Mouse (Mus musculus): ENCODE data around the gene Cib3. TPM values are rescaled to one million over a fixed set of nuclear protein-coding genes. Genes with fewer than 3 reads are reported as not detected.

Gene Cib3
- polyA plus RNA-seq, 1 experiment from 2014 or later: not detected

- Histone ChIP-seq H3K27me3 (replicated peaks; ENCODE audit: control insufficient read depth, insufficient read depth, low read length) (no peaks in the 10 kb centered on the region), H3K9me3 (ENCODE audit: control insufficient read depth, low read length) (no peaks in the 10 kb centered on the region), H3K4me2 (ENCODE audit: low read depth, low read length) (no peak overlapping the region), H3K36me3 (ENCODE audit: control insufficient read depth, insufficient read depth, low read length) (no peaks in the 10 kb centered on the region), H3K27ac (ENCODE audit: low read length) (no peak overlapping the region), H3K4me3 (ENCODE audit: low read length) (no peak overlapping the region), H3K9ac (ENCODE audit: low read depth, low read length) (no peak overlapping the region), H3K4me1 (ENCODE audit: control insufficient read depth, insufficient read depth, low read length) (no peaks in the 10 kb centered on the region)
- ATAC-seq: no peak
- 29% methylated on average over 2 of the region's 2 CpGs for WGBS
These were observed 2.4 kb upstream of the Cib3 start for GRCm38 (mm10) chr8:72215060-72215459.

- no peaks in the 10 kb centered on the region for H3K4me1 ChIP-seq (ENCODE audit: control insufficient read depth, insufficient read depth, low read length)
- H3K27me3 ChIP-seq (replicated peaks; ENCODE audit: control insufficient read depth, insufficient read depth, low read length): no peaks in the 10 kb centered on the region
- H3K36me3 ChIP-seq (ENCODE audit: control insufficient read depth, insufficient read depth, low read length): no peaks in the 10 kb centered on the region
- no peaks in the 10 kb centered on the region for H3K9me3 ChIP-seq (ENCODE audit: control insufficient read depth, low read length)
- no peak within 1 kb of the TSS for H3K9ac ChIP-seq (ENCODE audit: low read depth, low read length)
- 70% methylated on average over 4 of the region's 4 CpGs for WGBS
- H3K27ac ChIP-seq (ENCODE audit: low read length): no peak within 1 kb of the TSS
- H3K4me2 ChIP-seq (ENCODE audit: low read depth, low read length): no peak within 1 kb of the TSS
- no peak for ATAC-seq
- H3K4me3 ChIP-seq (ENCODE audit: low read length): no peak within 1 kb of the TSS
These were observed 899 bp upstream of the Cib3 start, which contains the start of gene Gm11034 for GRCm38 (mm10) chr8:72213536-72213935. TSS of gene Gm11034 (minus strand) at chr8:72213636.

GRCm38 (mm10) chr8:72211846-72212245 lies 791 bp downstream of the Cib3 start:
- H3K36me3 ChIP-seq (ENCODE audit: control insufficient read depth, insufficient read depth, low read length): no peaks in the 10 kb centered on the region
- 78% methylated on average over 1 of the region's 1 CpGs for WGBS
- no peaks in the 10 kb centered on the region for H3K27me3 ChIP-seq (replicated peaks; ENCODE audit: control insufficient read depth, insufficient read depth, low read length)
- no peak overlapping the region for H3K4me3 ChIP-seq (ENCODE audit: low read length)
- H3K4me1 ChIP-seq (ENCODE audit: control insufficient read depth, insufficient read depth, low read length): no peaks in the 10 kb centered on the region
- ATAC-seq: no peak
- H3K4me2 ChIP-seq (ENCODE audit: low read depth, low read length): no peak overlapping the region
- H3K9ac ChIP-seq (ENCODE audit: low read depth, low read length): no peak overlapping the region
- no peak overlapping the region for H3K27ac ChIP-seq (ENCODE audit: low read length)
- H3K9me3 ChIP-seq (ENCODE audit: control insufficient read depth, low read length): no peaks in the 10 kb centered on the region

GRCm38 (mm10) chr8:72210710-72211109 lies 1.9 kb downstream of the Cib3 start:
- H3K4me3 ChIP-seq (ENCODE audit: low read length): no peak overlapping the region
- H3K27ac ChIP-seq (ENCODE audit: low read length): peak overlapping the region; percentile 3; the same call in 1 of the 2 replicates
- WGBS: 68% methylated on average over 2 of the region's 2 CpGs
- no peaks in the 10 kb centered on the region for H3K36me3 ChIP-seq (ENCODE audit: control insufficient read depth, insufficient read depth, low read length)
- no peak overlapping the region for H3K9ac ChIP-seq (ENCODE audit: low read depth, low read length)
- H3K9me3 ChIP-seq (ENCODE audit: control insufficient read depth, low read length): no peaks in the 10 kb centered on the region
- no peak overlapping the region for H3K4me2 ChIP-seq (ENCODE audit: low read depth, low read length)
- H3K4me1 ChIP-seq (ENCODE audit: control insufficient read depth, insufficient read depth, low read length): no peaks in the 10 kb centered on the region
- ATAC-seq: peak; percentile 37; the same call in 1 of the 2 replicates
- H3K27me3 ChIP-seq (replicated peaks; ENCODE audit: control insufficient read depth, insufficient read depth, low read length): no peaks in the 10 kb centered on the region

GRCm38 (mm10) chr8:72210222-72210621 lies 2.4 kb downstream of the Cib3 start:
- H3K27ac ChIP-seq (ENCODE audit: low read length): peak overlapping the region; percentile 3; the same call in 1 of the 2 replicates
- ATAC-seq: peak; percentile 81
- no peak overlapping the region for H3K4me3 ChIP-seq (ENCODE audit: low read length)
- H3K9ac ChIP-seq (ENCODE audit: low read depth, low read length): no peak overlapping the region
- no peaks in the 10 kb centered on the region for H3K27me3 ChIP-seq (replicated peaks; ENCODE audit: control insufficient read depth, insufficient read depth, low read length)
- H3K4me2 ChIP-seq (ENCODE audit: low read depth, low read length): no peak overlapping the region
- WGBS: 66% methylated on average over 4 of the region's 4 CpGs
- no peaks in the 10 kb centered on the region for H3K4me1 ChIP-seq (ENCODE audit: control insufficient read depth, insufficient read depth, low read length)
- H3K36me3 ChIP-seq (ENCODE audit: control insufficient read depth, insufficient read depth, low read length): no peaks in the 10 kb centered on the region
- H3K9me3 ChIP-seq (ENCODE audit: control insufficient read depth, low read length): no peaks in the 10 kb centered on the region

- no peak overlapping the region for H3K27ac ChIP-seq (ENCODE audit: low read length)
- H3K36me3 ChIP-seq (ENCODE audit: control insufficient read depth, insufficient read depth, low read length): no peaks in the 10 kb centered on the region
- 82% methylated on average over 1 of the region's 1 CpGs for WGBS
- no peak overlapping the region for H3K4me3 ChIP-seq (ENCODE audit: low read length)
- no peak overlapping the region for H3K9ac ChIP-seq (ENCODE audit: low read depth, low read length)
- 0 out of 2 replicates have a peak, but pooled peaks cover under 1% of the 10 kb centered on the region for H3K9me3 ChIP-seq (ENCODE audit: control insufficient read depth, low read length)
- no peaks in the 10 kb centered on the region for H3K27me3 ChIP-seq (replicated peaks; ENCODE audit: control insufficient read depth, insufficient read depth, low read length)
- no peaks in the 10 kb centered on the region for H3K4me1 ChIP-seq (ENCODE audit: control insufficient read depth, insufficient read depth, low read length)
- ATAC-seq: no peak
- no peak overlapping the region for H3K4me2 ChIP-seq (ENCODE audit: low read depth, low read length)
These were observed 4.1 kb downstream of the Cib3 start for GRCm38 (mm10) chr8:72208582-72208981.

- 59% methylated on average over 8 of the region's 8 CpGs for WGBS
- Histone ChIP-seq H3K4me1 (ENCODE audit: control insufficient read depth, insufficient read depth, low read length) (no peaks in the 10 kb centered on the region), H3K27ac (ENCODE audit: low read length) (no peak overlapping the region), H3K9ac (ENCODE audit: low read depth, low read length) (no peak overlapping the region), H3K9me3 (ENCODE audit: control insufficient read depth, low read length) (peaks cover 7% of the 10 kb centered on the region; the same call in 1 of the 2 replicates), H3K27me3 (replicated peaks; ENCODE audit: control insufficient read depth, insufficient read depth, low read length) (no peaks in the 10 kb centered on the region), H3K4me2 (ENCODE audit: low read depth, low read length) (no peak overlapping the region), H3K4me3 (ENCODE audit: low read length) (no peak overlapping the region), H3K36me3 (ENCODE audit: control insufficient read depth, insufficient read depth, low read length) (no peaks in the 10 kb centered on the region; the same call in 1 of the 2 replicates)
- ATAC-seq: 0 out of 2 replicates have a peak, but pooled peaks have one; percentile 52
These were observed 14.6 kb downstream of the Cib3 start for GRCm38 (mm10) chr8:72197997-72198396.

- Histone ChIP-seq H3K27me3 (replicated peaks; ENCODE audit: control insufficient read depth, insufficient read depth, low read length) (no peaks in the 10 kb centered on the region), H3K36me3 (ENCODE audit: control insufficient read depth, insufficient read depth, low read length) (no peaks in the 10 kb centered on the region), H3K4me2 (ENCODE audit: low read depth, low read length) (no peak overlapping the region), H3K27ac (ENCODE audit: low read length) (no peak overlapping the region), H3K9ac (ENCODE audit: low read depth, low read length) (no peak overlapping the region), H3K9me3 (ENCODE audit: control insufficient read depth, low read length) (no peaks in the 10 kb centered on the region), H3K4me1 (ENCODE audit: control insufficient read depth, insufficient read depth, low read length) (no peaks in the 10 kb centered on the region), H3K4me3 (ENCODE audit: low read length) (no peak overlapping the region)
- ATAC-seq: no peak
These were observed 20.6 kb downstream of the Cib3 start for GRCm38 (mm10) chr8:72192065-72192464.

GRCm38 (mm10) chr8:72190215-72190539 lies 22.5 kb downstream of the Cib3 start:
- H3K4me2 ChIP-seq (ENCODE audit: low read depth, low read length): peak overlapping the region; percentile 23; the same call in 1 of the 2 replicates

More at GRCm38 (mm10) chr8:72190215-72190539, 22.5 kb downstream of the Cib3 start:
- Histone ChIP-seq H3K4me3 (ENCODE audit: low read length) (peak overlapping the region; percentile 24), H3K9ac (ENCODE audit: low read depth, low read length) (peak overlapping the region; percentile 26; the same call in 1 of the 2 replicates), H3K4me1 (ENCODE audit: control insufficient read depth, insufficient read depth, low read length) (no peaks in the 10 kb centered on the region), H3K27me3 (replicated peaks; ENCODE audit: control insufficient read depth, insufficient read depth, low read length) (no peaks in the 10 kb centered on the region), H3K36me3 (ENCODE audit: control insufficient read depth, insufficient read depth, low read length) (no peaks in the 10 kb centered on the region), H3K27ac (ENCODE audit: low read length) (peak overlapping the region; percentile 75), H3K9me3 (ENCODE audit: control insufficient read depth, low read length) (no peaks in the 10 kb centered on the region)
- WGBS: 75% methylated on average over 2 of the region's 2 CpGs
- ATAC-seq: peak; percentile 7; the same call in 1 of the 2 replicates

Data from intestine, embryonic 16.5 days (tissue).